Mouse (Mus musculus): ENCODE measurements around the gene Fem1a. TPM values are rescaled to one million over a fixed set of nuclear protein-coding genes. Genes with fewer than 3 reads are reported as not detected.

Fem1a gene
- polyA plus RNA-seq, 1 experiment from 2014 or later, result 6.6 TPM

- Histone ChIP-seq H3K27ac (no peak overlapping the region), H3K4me3 (ENCODE audit: inconsistent target) (no peak overlapping the region), H3K79me2 (ENCODE audit: inconsistent target) (peaks cover 42% of the 10 kb centered on the region), H3K36me3 (ENCODE audit: inconsistent target) (peaks cover 26% of the 10 kb centered on the region)
- WGBS (ENCODE audit: missing documents), result 93% methylated on average over 3 of the region's 3 CpGs
These were observed 6.1 kb downstream of the Fem1a start for GRCm38 (mm10) chr17:56262645-56263094.

GRCm38 (mm10) chr17:56264020-56264419, 7.4 kb downstream of the Fem1a start:
- H3K27ac ChIP-seq, result peak overlapping the region; percentile 95
- H3K4me3 ChIP-seq (ENCODE audit: inconsistent target), result no peak overlapping the region
- H3K36me3 ChIP-seq (ENCODE audit: inconsistent target), result peaks cover 25% of the 10 kb centered on the region
- H3K79me2 ChIP-seq (ENCODE audit: inconsistent target), result peaks cover 28% of the 10 kb centered on the region
- WGBS (ENCODE audit: missing documents), result 43% methylated on average over 8 of the region's 8 CpGs

- 36% methylated on average over 4 of the region's 4 CpGs for WGBS (ENCODE audit: missing documents)
- no peak overlapping the region for H3K4me3 ChIP-seq (ENCODE audit: inconsistent target)
- H3K79me2 ChIP-seq (ENCODE audit: inconsistent target), result peaks cover 21% of the 10 kb centered on the region
- H3K27ac ChIP-seq, result peak overlapping the region; percentile 95
- H3K36me3 ChIP-seq (ENCODE audit: inconsistent target), result peaks cover 15% of the 10 kb centered on the region; the same call in 1 of the 2 replicates
These were observed 8.4 kb downstream of the Fem1a start for GRCm38 (mm10) chr17:56265011-56265410.

GRCm38 (mm10) chr17:56265869-56266268, 9.3 kb downstream of the Fem1a start:
- Histone ChIP-seq H3K36me3 (ENCODE audit: inconsistent target) (peaks cover 15% of the 10 kb centered on the region; the same call in 1 of the 2 replicates), H3K79me2 (ENCODE audit: inconsistent target) (peaks cover 21% of the 10 kb centered on the region; the same call in 1 of the 2 replicates), H3K4me3 (ENCODE audit: inconsistent target) (no peak overlapping the region), H3K27ac (peak overlapping the region; percentile 95)
- WGBS (ENCODE audit: missing documents), result 13% methylated on average over 3 of the region's 3 CpGs

GRCm38 (mm10) chr17:56266271-56266670, 9.7 kb downstream of the Fem1a start:
- WGBS (ENCODE audit: missing documents), result 5% methylated on average over 3 of the region's 3 CpGs
- Histone ChIP-seq H3K27ac (peak overlapping the region; percentile 95), H3K4me3 (ENCODE audit: inconsistent target) (no peak overlapping the region), H3K36me3 (ENCODE audit: inconsistent target) (peaks cover 15% of the 10 kb centered on the region; the same call in 1 of the 2 replicates), H3K79me2 (ENCODE audit: inconsistent target) (peaks cover 21% of the 10 kb centered on the region; the same call in 1 of the 2 replicates)

- H3K36me3 ChIP-seq (ENCODE audit: inconsistent target), result peaks cover 27% of the 10 kb centered on the region
- 14% methylated on average over 12 of the region's 12 CpGs for WGBS (ENCODE audit: missing documents)
These were observed 12.6 kb downstream of the Fem1a start for GRCm38 (mm10) chr17:56269153-56269630.

GRCm38 (mm10) chr17:56269741-56270140, 13.1 kb downstream of the Fem1a start:
- Histone ChIP-seq H3K79me2 (ENCODE audit: inconsistent target) (peaks cover 50% of the 10 kb centered on the region), H3K4me3 (ENCODE audit: inconsistent target) (no peak overlapping the region), H3K36me3 (ENCODE audit: inconsistent target) (peaks cover 27% of the 10 kb centered on the region), H3K27ac (peak overlapping the region; percentile 82)
- WGBS (ENCODE audit: missing documents), result 87% methylated on average over 3 of the region's 3 CpGs

More at GRCm38 (mm10) chr17:56269153-56269630, 12.6 kb downstream of the Fem1a start:
- Histone ChIP-seq H3K4me3 (ENCODE audit: inconsistent target) (peak overlapping the region; percentile 32), H3K79me2 (ENCODE audit: inconsistent target) (peaks cover 45% of the 10 kb centered on the region), H3K27ac (peak overlapping the region; percentile 82)

GRCm38 (mm10) chr17:56271609-56272253, 15.1 kb downstream of the Fem1a start:
- no peak overlapping the region for H3K27ac ChIP-seq
- H3K4me3 ChIP-seq (ENCODE audit: inconsistent target), result no peak overlapping the region
- 95% methylated on average over 11 of the region's 12 CpGs for WGBS (ENCODE audit: missing documents)
- H3K36me3 ChIP-seq (ENCODE audit: inconsistent target), result peaks cover 27% of the 10 kb centered on the region
- peaks cover 69% of the 10 kb centered on the region for H3K79me2 ChIP-seq (ENCODE audit: inconsistent target)

- Histone ChIP-seq H3K36me3 (ENCODE audit: inconsistent target) (peaks cover 27% of the 10 kb centered on the region), H3K79me2 (ENCODE audit: inconsistent target) (peaks cover 69% of the 10 kb centered on the region), H3K27ac (peak overlapping the region; percentile 28), H3K4me3 (ENCODE audit: inconsistent target) (no peak overlapping the region)
- WGBS (ENCODE audit: missing documents), result 71% methylated on average over 2 of the region's 3 CpGs
These were observed 16.0 kb downstream of the Fem1a start for GRCm38 (mm10) chr17:56272644-56273043.

- H3K4me3 ChIP-seq (ENCODE audit: inconsistent target), result no peak overlapping the region
- H3K36me3 ChIP-seq (ENCODE audit: inconsistent target), result peaks cover 31% of the 10 kb centered on the region
- WGBS (ENCODE audit: missing documents), result 84% methylated on average over 7 of the region's 7 CpGs
- peak overlapping the region; percentile 28 for H3K27ac ChIP-seq
- peaks cover 69% of the 10 kb centered on the region for H3K79me2 ChIP-seq (ENCODE audit: inconsistent target)
These were observed 16.9 kb downstream of the Fem1a start for GRCm38 (mm10) chr17:56273482-56273881.

GRCm38 (mm10) chr17:56273986-56274385, 17.4 kb downstream of the Fem1a start:
- WGBS (ENCODE audit: missing documents), result 91% methylated on average over 5 of the region's 5 CpGs
- Histone ChIP-seq H3K27ac (peak overlapping the region; percentile 28; the same call in 1 of the 2 replicates), H3K36me3 (ENCODE audit: inconsistent target) (peaks cover 34% of the 10 kb centered on the region), H3K79me2 (ENCODE audit: inconsistent target) (peaks cover 69% of the 10 kb centered on the region), H3K4me3 (ENCODE audit: inconsistent target) (no peak overlapping the region)

GRCm38 (mm10) chr17:56275842-56276480, 19.4 kb downstream of the Fem1a start:
- Histone ChIP-seq H3K27ac (peak overlapping the region; percentile 85), H3K4me3 (ENCODE audit: inconsistent target) (peak overlapping the region; percentile 85), H3K79me2 (ENCODE audit: inconsistent target) (peaks cover 57% of the 10 kb centered on the region), H3K36me3 (ENCODE audit: inconsistent target) (peaks cover 36% of the 10 kb centered on the region)
- WGBS (ENCODE audit: missing documents), result 3% methylated on average over 4 of the region's 5 CpGs

- Histone ChIP-seq H3K27ac (peak within 1 kb of the TSS; percentile 85), H3K79me2 (ENCODE audit: inconsistent target) (peaks cover 47% of the 10 kb centered on the region), H3K36me3 (ENCODE audit: inconsistent target) (peaks cover 36% of the 10 kb centered on the region), H3K4me3 (ENCODE audit: inconsistent target) (peak within 1 kb of the TSS; percentile 85)
- 7% methylated on average over 10 of the region's 21 CpGs for WGBS (ENCODE audit: missing documents)
These were observed 20.3 kb downstream of the Fem1a start, which contains the start of gene Ticam1 for GRCm38 (mm10) chr17:56276643-56277566. Ticam1 (minus strand) TSS chr17:56276786.

GRCm38 (mm10) chr17:56277567-56277893, 20.9 kb downstream of the Fem1a start:
- 61% methylated on average over 2 of the region's 2 CpGs for WGBS (ENCODE audit: missing documents)
- Histone ChIP-seq H3K4me3 (ENCODE audit: inconsistent target) (no peak overlapping the region), H3K27ac (peak overlapping the region; percentile 85)

More at GRCm38 (mm10) chr17:56277567-56277893, 20.9 kb downstream of the Fem1a start:
- Histone ChIP-seq H3K36me3 (ENCODE audit: inconsistent target) (peaks cover 35% of the 10 kb centered on the region), H3K79me2 (ENCODE audit: inconsistent target) (peaks cover 41% of the 10 kb centered on the region)
